Mouse (Mus musculus): ENCODE results near the gene Banf2. TPM values are rescaled to one million over a fixed set of nuclear protein-coding genes. Genes with fewer than 3 reads are reported as not detected.
A peak's percentile ranks its signal among the peaks of the same experiment; 100 is the strongest.

Banf2 gene
- polyA plus RNA-seq, 1 experiment from 2014 or later: not detected

- ATAC-seq (ENCODE audit: insufficient number of reproducible peaks, insufficient read depth, low FRiP score, low read depth): no peak
- peaks cover 5 to 6% of the 10 kb centered on the region in 2 experiments for H3K4me1 ChIP-seq (ENCODE audit: control insufficient read depth in 2 of 2, insufficient read depth in 2 of 2, low read length in 2 of 2)
Observed at GRCm38 (mm10) chr2:144072642-144073041, 39.8 kb downstream of the Banf2 start.

GRCm38 (mm10) chr2:144074059-144074458 lies 41.2 kb downstream of the Banf2 start:
- Histone ChIP-seq H3K4me3 (ENCODE audit: control insufficient read depth in 1 of 2, insufficient read depth in 1 of 2, low read depth in 1 of 2, low read length in 2 of 2) (no peak overlapping the region), H3K4me1 (ENCODE audit: control insufficient read depth in 2 of 2, insufficient read depth in 2 of 2, low read length in 2 of 2) (peaks cover 5 to 6% of the 10 kb centered on the region in 2 experiments), H3K9ac (ENCODE audit: low read length) (no peak overlapping the region), H3K36me3 (ENCODE audit: control insufficient read depth, insufficient read depth, low read length) (no peaks in the 10 kb centered on the region), H3K4me2 (ENCODE audit: low read length) (no peak overlapping the region), H3K9me3 (ENCODE audit: control insufficient read depth, low read length) (no peaks in the 10 kb centered on the region), H3K27ac (replicated peaks in 1 of 2; ENCODE audit: control insufficient read depth in 1 of 2, insufficient read depth in 1 of 2, low read depth in 2 of 2, low read length in 2 of 2) (no peak overlapping the region), H3K27me3 (ENCODE audit: control insufficient read depth, insufficient read depth, low read length) (no peaks in the 10 kb centered on the region)
- no peak for ATAC-seq (ENCODE audit: insufficient number of reproducible peaks, insufficient read depth, low FRiP score, low read depth)
- WGBS: 93% methylated on average over 5 of the region's 5 CpGs

More at GRCm38 (mm10) chr2:144072642-144073041, 39.8 kb downstream of the Banf2 start:
- no peak overlapping the region for H3K9ac ChIP-seq (ENCODE audit: low read length)
- no peak overlapping the region for H3K4me2 ChIP-seq (ENCODE audit: low read length)
- 58% methylated on average over 7 of the region's 7 CpGs for WGBS
- no peak overlapping the region for H3K4me3 ChIP-seq (ENCODE audit: control insufficient read depth in 1 of 2, insufficient read depth in 1 of 2, low read depth in 1 of 2, low read length in 2 of 2)
- H3K27me3 ChIP-seq (ENCODE audit: control insufficient read depth, insufficient read depth, low read length): no peaks in the 10 kb centered on the region
- H3K9me3 ChIP-seq (ENCODE audit: control insufficient read depth, low read length): no peaks in the 10 kb centered on the region
- no peak overlapping the region for H3K27ac ChIP-seq (replicated peaks in 1 of 2; ENCODE audit: control insufficient read depth in 1 of 2, insufficient read depth in 1 of 2, low read depth in 2 of 2, low read length in 2 of 2)
- no peaks in the 10 kb centered on the region for H3K36me3 ChIP-seq (ENCODE audit: control insufficient read depth, insufficient read depth, low read length)

- WGBS: 38% methylated on average over 2 of the region's 2 CpGs
- no peak overlapping the region for H3K9ac ChIP-seq (ENCODE audit: low read length)
Observed at GRCm38 (mm10) chr2:144076625-144077024, 43.8 kb downstream of the Banf2 start.

GRCm38 (mm10) chr2:144078897-144079296 lies 46.0 kb downstream of the Banf2 start:
- no peak overlapping the region for H3K9ac ChIP-seq (ENCODE audit: low read length)
- H3K36me3 ChIP-seq (ENCODE audit: control insufficient read depth, insufficient read depth, low read length): no peaks in the 10 kb centered on the region
- H3K27me3 ChIP-seq (ENCODE audit: control insufficient read depth, insufficient read depth, low read length): no peaks in the 10 kb centered on the region
- H3K9me3 ChIP-seq (ENCODE audit: control insufficient read depth, low read length): no peaks in the 10 kb centered on the region
- no peak overlapping the region for H3K27ac ChIP-seq (replicated peaks in 1 of 2; ENCODE audit: control insufficient read depth in 1 of 2, insufficient read depth in 1 of 2, low read depth in 2 of 2, low read length in 2 of 2)
- no peak overlapping the region for H3K4me3 ChIP-seq (ENCODE audit: control insufficient read depth in 1 of 2, insufficient read depth in 1 of 2, low read depth in 1 of 2, low read length in 2 of 2)
- H3K4me1 ChIP-seq (ENCODE audit: control insufficient read depth in 2 of 2, insufficient read depth in 2 of 2, low read length in 2 of 2): peaks cover 2 to 5% of the 10 kb centered on the region in 2 experiments; a peak in 3 of 4 replicates
- no peak for ATAC-seq (ENCODE audit: insufficient number of reproducible peaks, insufficient read depth, low FRiP score, low read depth)
- WGBS: 86% methylated on average over 3 of the region's 3 CpGs
- H3K4me2 ChIP-seq (ENCODE audit: low read length): no peak overlapping the region

More at GRCm38 (mm10) chr2:144076625-144077024, 43.8 kb downstream of the Banf2 start:
- Histone ChIP-seq H3K4me3 (ENCODE audit: control insufficient read depth in 1 of 2, insufficient read depth in 1 of 2, low read depth in 1 of 2, low read length in 2 of 2) (no peak overlapping the region), H3K27ac (replicated peaks in 1 of 2; ENCODE audit: control insufficient read depth in 1 of 2, insufficient read depth in 1 of 2, low read depth in 2 of 2, low read length in 2 of 2) (no peak overlapping the region), H3K4me1 (ENCODE audit: control insufficient read depth in 2 of 2, insufficient read depth in 2 of 2, low read length in 2 of 2) (peaks cover 2 to 5% of the 10 kb centered on the region in 2 experiments; a peak in 3 of 4 replicates), H3K27me3 (ENCODE audit: control insufficient read depth, insufficient read depth, low read length) (no peaks in the 10 kb centered on the region), H3K9me3 (ENCODE audit: control insufficient read depth, low read length) (no peaks in the 10 kb centered on the region), H3K4me2 (ENCODE audit: low read length) (no peak overlapping the region), H3K36me3 (ENCODE audit: control insufficient read depth, insufficient read depth, low read length) (no peaks in the 10 kb centered on the region)
- ATAC-seq (ENCODE audit: insufficient number of reproducible peaks, insufficient read depth, low FRiP score, low read depth): no peak

- H3K4me1 ChIP-seq (ENCODE audit: control insufficient read depth in 2 of 2, insufficient read depth in 2 of 2, low read length in 2 of 2): peaks cover 11 to 17% of the 10 kb centered on the region in 2 experiments; a peak in 2 of 4 replicates
- WGBS: 24% methylated on average over 18 of the region's 18 CpGs
- H3K4me2 ChIP-seq (ENCODE audit: low read length): no peak overlapping the region; the same call in 1 of the 2 replicates
- H3K4me3 ChIP-seq (ENCODE audit: control insufficient read depth in 1 of 2, insufficient read depth in 1 of 2, low read depth in 1 of 2, low read length in 2 of 2): no peak overlapping the region
- no peaks in the 10 kb centered on the region for H3K36me3 ChIP-seq (ENCODE audit: control insufficient read depth, insufficient read depth, low read length)
- H3K27ac ChIP-seq (replicated peaks in 1 of 2; ENCODE audit: control insufficient read depth in 1 of 2, insufficient read depth in 1 of 2, low read depth in 2 of 2, low read length in 2 of 2): peak overlapping the region; percentile 29 to 36; a peak in 3 of 4 replicates
- H3K9ac ChIP-seq (ENCODE audit: low read length): no peak overlapping the region
- H3K9me3 ChIP-seq (ENCODE audit: control insufficient read depth, low read length): no peaks in the 10 kb centered on the region
- H3K27me3 ChIP-seq (ENCODE audit: control insufficient read depth, insufficient read depth, low read length): 0 out of 2 replicates have a peak, but pooled peaks cover 4% of the 10 kb centered on the region
- peak; percentile 51; the same call in 1 of the 2 replicates for ATAC-seq (ENCODE audit: insufficient number of reproducible peaks, insufficient read depth, low FRiP score, low read depth)
Observed at GRCm38 (mm10) chr2:144086183-144086847, 53.5 kb downstream of the Banf2 start.

GRCm38 (mm10) chr2:144087899-144088584 lies 55.2 kb downstream of the Banf2 start:
- Histone ChIP-seq H3K9me3 (ENCODE audit: control insufficient read depth, low read length) (no peaks in the 10 kb centered on the region), H3K36me3 (ENCODE audit: control insufficient read depth, insufficient read depth, low read length) (no peaks in the 10 kb centered on the region), H3K9ac (ENCODE audit: low read length) (no peak overlapping the region), H3K4me1 (ENCODE audit: control insufficient read depth in 2 of 2, insufficient read depth in 2 of 2, low read length in 2 of 2) (peaks cover 11 to 17% of the 10 kb centered on the region in 2 experiments; a peak in 2 of 4 replicates), H3K4me2 (ENCODE audit: low read length) (no peak overlapping the region), H3K27me3 (ENCODE audit: control insufficient read depth, insufficient read depth, low read length) (0 out of 2 replicates have a peak, but pooled peaks cover 4% of the 10 kb centered on the region), H3K27ac (replicated peaks in 1 of 2; ENCODE audit: control insufficient read depth in 1 of 2, insufficient read depth in 1 of 2, low read depth in 2 of 2, low read length in 2 of 2) (no peak overlapping the region), H3K4me3 (ENCODE audit: control insufficient read depth in 1 of 2, insufficient read depth in 1 of 2, low read depth in 1 of 2, low read length in 2 of 2) (no peak overlapping the region)
- 36% methylated on average over 9 of the region's 9 CpGs for WGBS
- no peak for ATAC-seq (ENCODE audit: insufficient number of reproducible peaks, insufficient read depth, low FRiP score, low read depth)

- Histone ChIP-seq H3K9me3 (ENCODE audit: control insufficient read depth, low read length) (no peaks in the 10 kb centered on the region), H3K9ac (ENCODE audit: low read length) (no peak overlapping the region), H3K36me3 (ENCODE audit: control insufficient read depth, insufficient read depth, low read length) (no peaks in the 10 kb centered on the region), H3K4me2 (ENCODE audit: low read length) (no peak overlapping the region), H3K27ac (replicated peaks in 1 of 2; ENCODE audit: control insufficient read depth in 1 of 2, insufficient read depth in 1 of 2, low read depth in 2 of 2, low read length in 2 of 2) (no peak overlapping the region), H3K4me3 (ENCODE audit: control insufficient read depth in 1 of 2, insufficient read depth in 1 of 2, low read depth in 1 of 2, low read length in 2 of 2) (no peak overlapping the region), H3K27me3 (ENCODE audit: control insufficient read depth, insufficient read depth, low read length) (0 out of 2 replicates have a peak, but pooled peaks cover 4% of the 10 kb centered on the region), H3K4me1 (ENCODE audit: control insufficient read depth in 2 of 2, insufficient read depth in 2 of 2, low read length in 2 of 2) (peaks cover 3 to 6% of the 10 kb centered on the region in 2 experiments; a peak in 2 of 4 replicates)
- ATAC-seq (ENCODE audit: insufficient number of reproducible peaks, insufficient read depth, low FRiP score, low read depth): no peak
- 77% methylated on average over 4 of the region's 4 CpGs for WGBS
Observed at GRCm38 (mm10) chr2:144092767-144093166, 59.9 kb downstream of the Banf2 start.
